Mouse (Mus musculus) splenic B cell, adult 2 months (primary cell): ENCODE measurements around the gene Eid1.

Experiments used
- DNase-seq: peaks from one replicate; pipeline ENCODE4 v3.0.0-alpha.2; 2011; ENCODE audit warnings: low read depth, low spot score
- H3K27me3 ChIP-seq: 2 replicates; pipeline ENCODE4 v1.6.1; 2012; ENCODE audit warnings: mild to moderate bottlenecking, low read length, moderate library complexity, mixed read lengths; ENCODE audit not compliant: control insufficient read depth, poor library complexity, insufficient read depth, severe bottlenecking
- H3K36me3 ChIP-seq: 2 replicates; pipeline ENCODE4 v1.6.1; 2012; ENCODE audit warnings: mild to moderate bottlenecking, low read length, moderate library complexity, mixed read lengths; ENCODE audit not compliant: control insufficient read depth, poor library complexity, insufficient read depth, severe bottlenecking

Gene Eid1

DNA sequence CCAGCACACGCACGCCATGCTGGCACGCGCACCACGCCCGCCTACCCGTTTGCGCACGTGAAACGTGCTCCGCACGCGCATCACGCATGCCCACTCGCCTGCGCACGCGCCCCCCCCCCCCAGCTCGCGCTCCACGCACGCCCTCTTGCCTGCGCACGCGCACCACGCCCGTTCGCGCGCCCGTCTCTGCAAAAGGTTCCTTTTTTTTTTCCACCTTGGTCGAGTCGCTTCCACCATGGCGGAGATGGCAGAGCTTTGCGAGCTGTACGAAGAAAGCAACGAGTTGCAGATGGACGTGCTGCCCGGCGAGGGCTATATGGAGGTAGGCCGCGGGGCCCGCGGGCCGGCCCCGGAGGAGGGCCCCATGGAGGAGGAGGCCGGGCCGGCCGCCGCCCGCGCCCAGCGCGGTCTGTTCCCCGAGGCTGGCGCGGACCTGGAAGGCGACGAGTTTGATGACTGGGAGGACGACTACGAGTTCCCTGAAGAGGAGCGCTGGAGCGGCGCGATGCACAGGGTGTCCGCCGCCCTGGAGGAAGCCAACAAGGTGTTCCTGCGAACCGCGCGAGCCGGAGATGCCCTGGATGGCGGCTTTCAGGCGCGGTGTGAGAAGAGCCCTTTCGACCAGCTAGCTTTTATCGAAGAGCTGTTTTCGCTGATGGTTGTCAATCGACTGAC lies at the start of gene Eid1:
Gene Eid1 (plus strand): TSS at position 139 of the 675 bp plus-strand sequence.
- peak; percentile 91 for DNase-seq
- Histone ChIP-seq H3K27me3 (no peaks in the 10 kb centered on the region), H3K36me3 (no peaks in the 10 kb centered on the region)

- Histone ChIP-seq H3K36me3 (no peaks in the 10 kb centered on the region), H3K27me3 (no peaks in the 10 kb centered on the region)
- no peak for DNase-seq
Observed at GRCm38 (mm10) chr2:125623211-125623610, 49.7 kb upstream of the Eid1 start.

DNA sequence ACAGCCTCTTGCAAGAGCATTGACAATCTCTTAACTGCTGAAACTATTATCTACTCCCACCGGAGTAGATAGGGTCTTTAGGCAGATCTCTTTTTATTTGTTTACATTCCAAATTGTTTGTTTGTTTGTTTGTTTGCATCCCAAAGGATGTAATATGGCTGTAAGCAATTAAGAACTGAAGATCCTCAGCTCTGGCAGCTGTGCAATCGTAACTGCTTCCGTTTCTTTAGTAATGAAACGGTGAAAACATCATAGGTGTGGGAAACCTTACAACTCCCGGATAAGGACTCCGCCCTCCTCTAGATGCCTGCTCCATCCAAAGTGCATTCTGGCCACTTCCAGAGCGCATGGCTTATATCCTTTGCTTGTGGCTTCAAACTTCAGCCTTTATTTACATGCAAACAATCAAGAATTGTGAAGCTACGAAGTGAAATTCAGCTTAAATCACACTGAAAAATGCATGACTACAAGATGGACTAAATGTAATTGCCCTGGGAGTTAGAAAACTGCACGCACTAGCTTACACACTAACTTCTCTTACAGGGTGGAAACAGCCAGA lies 48.7 kb upstream of the Eid1 start:
- Histone ChIP-seq H3K36me3 (no peaks in the 10 kb centered on the region), H3K27me3 (no peaks in the 10 kb centered on the region)
- DNase-seq: no peak

- DNase-seq: peak; percentile 97
- Histone ChIP-seq H3K27me3 (no peaks in the 10 kb centered on the region), H3K36me3 (no peaks in the 10 kb centered on the region)
Observed at GRCm38 (mm10) chr2:125624837-125625351, 48.0 kb upstream of the Eid1 start, which contains the start of gene Cep152. TSS of gene Cep152 (minus strand) at chr2:125625113.

DNA sequence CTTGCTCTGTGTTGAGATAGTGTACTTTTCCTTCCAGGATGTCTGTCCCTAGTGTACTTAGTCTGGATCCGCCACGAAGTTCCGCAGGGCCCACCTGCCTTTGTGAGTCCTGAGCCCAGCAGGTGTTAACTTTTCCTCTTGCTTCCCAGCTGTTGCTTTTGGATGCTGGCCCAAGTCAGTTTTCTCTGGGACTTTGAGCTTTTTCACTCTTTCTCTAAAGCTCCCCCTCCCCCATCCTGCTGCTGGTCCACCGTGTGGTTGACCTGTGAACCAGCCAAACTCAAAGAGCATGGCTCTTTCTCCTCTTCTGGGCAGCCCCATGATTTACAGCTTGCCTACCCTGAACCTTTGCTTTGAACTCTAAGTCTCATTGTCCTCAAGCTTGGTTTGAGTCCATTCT lies 46.4 kb upstream of the Eid1 start:
- no peaks in the 10 kb centered on the region for H3K36me3 ChIP-seq
- no peaks in the 10 kb centered on the region for H3K27me3 ChIP-seq
- DNase-seq: no peak

DNA sequence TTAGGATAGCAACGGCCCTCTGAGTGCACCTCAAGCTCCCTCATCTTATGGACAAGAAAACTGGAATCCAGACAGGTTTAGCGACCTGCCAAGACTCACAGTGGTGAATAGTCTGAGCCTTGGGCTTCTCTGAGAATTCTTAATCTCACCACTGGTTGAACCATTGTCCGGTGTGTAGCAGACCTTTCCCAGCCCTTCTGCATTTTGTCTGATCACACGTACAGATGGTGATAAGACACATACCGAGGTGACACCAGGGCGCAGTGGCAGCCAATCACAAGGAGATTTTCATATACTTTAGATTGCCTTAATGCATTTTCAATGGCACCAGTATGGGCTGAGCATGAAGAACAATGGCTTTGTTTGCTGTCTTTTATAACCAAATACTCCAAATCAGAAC lies 44.4 kb upstream of the Eid1 start:
- Histone ChIP-seq H3K36me3 (no peaks in the 10 kb centered on the region), H3K27me3 (no peaks in the 10 kb centered on the region)
- DNase-seq: no peak

- Histone ChIP-seq H3K27me3 (no peaks in the 10 kb centered on the region), H3K36me3 (no peaks in the 10 kb centered on the region)
- DNase-seq: no peak
Observed at GRCm38 (mm10) chr2:125630010-125630409, 42.9 kb upstream of the Eid1 start.

DNA sequence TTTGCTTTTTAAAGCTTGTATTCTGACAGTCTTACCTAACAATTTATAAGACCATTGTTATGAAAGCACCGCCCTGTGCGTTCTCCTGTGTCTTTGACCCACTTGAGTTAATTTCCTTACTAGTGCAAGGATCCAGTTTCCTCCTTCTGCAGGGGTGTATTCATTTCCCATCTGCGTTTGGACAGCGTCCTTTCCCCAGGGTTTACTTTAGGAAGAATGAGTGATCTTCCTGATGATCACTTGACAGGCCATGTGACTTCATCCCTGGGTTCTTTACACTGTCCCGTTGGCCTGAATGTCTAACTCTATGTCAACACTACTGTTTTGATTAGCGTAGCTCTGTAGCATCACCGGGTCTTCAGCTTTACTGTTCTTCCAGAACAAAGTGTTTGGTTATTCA lies 35.6 kb upstream of the Eid1 start:
- Histone ChIP-seq H3K27me3 (no peaks in the 10 kb centered on the region), H3K36me3 (no peaks in the 10 kb centered on the region)
- DNase-seq: no peak

- no peak for DNase-seq
- no peaks in the 10 kb centered on the region for H3K36me3 ChIP-seq
Observed at GRCm38 (mm10) chr2:125644912-125645311, 28.0 kb upstream of the Eid1 start.

DNA sequence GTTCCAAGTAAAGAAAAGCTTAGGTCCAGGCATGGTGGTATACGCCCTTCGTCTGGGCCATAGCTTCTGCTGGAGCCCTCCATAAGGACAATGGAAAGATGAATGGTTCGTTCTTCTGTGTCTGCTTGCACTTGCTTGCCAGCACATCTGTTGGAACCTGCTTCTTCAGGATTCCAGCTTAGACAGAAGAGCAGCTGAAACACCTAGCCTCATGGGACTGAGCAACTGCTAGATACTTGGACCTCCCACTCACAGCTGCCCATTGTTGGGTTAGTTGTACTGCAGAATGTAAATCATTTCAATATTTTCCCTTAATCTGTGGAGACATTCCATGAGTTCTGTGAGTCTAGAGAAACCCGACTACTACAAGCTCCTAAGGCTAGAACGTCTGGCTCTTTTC lies 22.9 kb upstream of the Eid1 start:
- H3K36me3 ChIP-seq: no peaks in the 10 kb centered on the region
- H3K27me3 ChIP-seq: no peaks in the 10 kb centered on the region; the same call in 1 of the 2 replicates
- no peak for DNase-seq

More at GRCm38 (mm10) chr2:125644912-125645311, 28.0 kb upstream of the Eid1 start:
- H3K27me3 ChIP-seq: no peaks in the 10 kb centered on the region; the same call in 1 of the 2 replicates

DNA sequence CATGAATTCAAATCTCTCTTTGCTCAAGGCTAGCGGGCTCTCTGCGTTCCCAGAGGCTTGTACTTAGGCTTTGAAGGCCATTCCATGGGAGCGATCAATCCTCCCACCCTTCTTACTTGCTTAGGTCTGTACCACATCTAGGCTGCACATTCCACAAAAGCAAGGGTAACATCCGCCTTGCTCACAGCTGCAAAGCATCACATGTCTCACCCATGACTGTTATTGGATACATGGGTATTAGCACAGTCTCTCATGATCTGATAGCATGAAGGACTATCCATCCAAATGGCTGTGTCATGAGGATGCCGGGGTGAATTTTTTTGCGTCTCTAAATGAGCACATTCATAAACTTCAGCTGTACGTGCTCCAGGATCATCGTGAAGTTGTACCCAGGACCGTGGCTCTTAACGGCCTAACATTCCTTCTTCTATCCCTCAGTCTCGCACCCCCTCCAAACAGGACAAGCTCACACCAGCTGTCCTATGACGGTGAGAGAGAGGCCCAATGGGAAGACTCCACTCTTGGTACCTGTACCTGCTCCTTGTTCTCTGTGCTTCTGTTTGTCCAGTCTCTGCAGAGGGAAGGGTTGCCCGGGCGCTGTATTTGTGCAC lies 22.0 kb upstream of the Eid1 start:
- H3K27me3 ChIP-seq: no peaks in the 10 kb centered on the region
- DNase-seq: no peak

DNA sequence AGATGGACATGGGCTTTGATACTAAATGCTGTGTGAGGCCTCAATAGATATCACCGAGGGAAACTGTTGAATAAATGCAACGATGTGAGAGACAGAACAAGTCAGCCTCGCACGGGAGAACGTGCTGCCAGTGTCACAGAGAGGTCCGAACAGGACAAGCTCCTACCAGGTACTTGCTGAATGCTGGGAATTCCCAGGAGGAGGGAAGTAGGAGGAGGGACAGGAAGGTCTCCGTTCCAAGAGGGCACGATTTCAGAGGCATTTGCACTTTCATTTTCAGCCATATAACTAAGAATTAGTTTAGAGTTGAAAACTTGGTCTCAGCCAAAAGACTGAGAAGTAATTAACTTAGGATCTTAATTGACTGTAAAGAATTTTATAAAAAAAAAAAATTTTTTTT lies 21.3 kb upstream of the Eid1 start:
- DNase-seq: no peak
- H3K27me3 ChIP-seq: no peaks in the 10 kb centered on the region
- no peaks in the 10 kb centered on the region for H3K36me3 ChIP-seq

More for the DNA sequence above, 22.0 kb upstream of the Eid1 start:
- H3K36me3 ChIP-seq: no peaks in the 10 kb centered on the region

DNA sequence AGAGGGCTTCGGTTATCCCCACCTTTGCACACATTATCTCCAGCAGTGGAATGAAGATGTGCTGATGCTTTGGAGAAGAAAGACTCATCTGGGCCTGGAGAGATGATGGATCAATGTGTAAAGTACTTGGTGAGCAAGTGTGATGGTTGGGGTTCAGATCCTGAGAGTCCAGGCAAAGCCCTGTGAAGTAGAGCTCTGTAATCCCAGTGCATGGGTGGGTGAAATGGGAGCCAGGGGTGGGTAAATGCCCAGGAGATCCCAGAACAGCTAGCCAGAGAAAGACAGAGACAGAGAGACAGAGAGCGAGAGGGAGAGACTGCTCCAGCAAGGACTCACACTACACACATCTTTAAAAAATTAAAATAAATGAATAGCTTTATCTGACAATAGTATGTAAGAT lies 19.6 kb upstream of the Eid1 start:
- no peak for DNase-seq
- Histone ChIP-seq H3K27me3 (no peaks in the 10 kb centered on the region), H3K36me3 (no peaks in the 10 kb centered on the region)

DNA sequence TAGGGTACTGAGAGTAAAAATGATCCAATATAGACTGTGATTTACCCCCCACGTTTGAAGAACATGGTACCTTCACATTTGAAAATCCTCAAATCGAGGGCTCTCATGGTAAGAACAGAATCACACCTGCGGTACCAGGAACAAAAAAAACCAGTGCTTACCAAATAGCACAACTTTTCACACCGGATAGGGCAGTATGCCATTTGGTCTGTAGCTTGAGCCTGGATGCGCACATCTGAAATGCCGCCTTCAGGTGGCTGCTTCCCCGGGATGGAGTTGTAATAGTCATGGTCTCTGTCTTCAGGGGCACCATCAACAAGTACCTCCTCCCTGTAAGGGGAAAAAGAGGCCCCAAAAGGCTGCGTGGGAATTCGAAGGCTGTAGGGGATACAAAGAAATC lies 17.5 kb upstream of the Eid1 start:
- DNase-seq: no peak
- Histone ChIP-seq H3K36me3 (no peaks in the 10 kb centered on the region), H3K27me3 (no peaks in the 10 kb centered on the region)

DNA sequence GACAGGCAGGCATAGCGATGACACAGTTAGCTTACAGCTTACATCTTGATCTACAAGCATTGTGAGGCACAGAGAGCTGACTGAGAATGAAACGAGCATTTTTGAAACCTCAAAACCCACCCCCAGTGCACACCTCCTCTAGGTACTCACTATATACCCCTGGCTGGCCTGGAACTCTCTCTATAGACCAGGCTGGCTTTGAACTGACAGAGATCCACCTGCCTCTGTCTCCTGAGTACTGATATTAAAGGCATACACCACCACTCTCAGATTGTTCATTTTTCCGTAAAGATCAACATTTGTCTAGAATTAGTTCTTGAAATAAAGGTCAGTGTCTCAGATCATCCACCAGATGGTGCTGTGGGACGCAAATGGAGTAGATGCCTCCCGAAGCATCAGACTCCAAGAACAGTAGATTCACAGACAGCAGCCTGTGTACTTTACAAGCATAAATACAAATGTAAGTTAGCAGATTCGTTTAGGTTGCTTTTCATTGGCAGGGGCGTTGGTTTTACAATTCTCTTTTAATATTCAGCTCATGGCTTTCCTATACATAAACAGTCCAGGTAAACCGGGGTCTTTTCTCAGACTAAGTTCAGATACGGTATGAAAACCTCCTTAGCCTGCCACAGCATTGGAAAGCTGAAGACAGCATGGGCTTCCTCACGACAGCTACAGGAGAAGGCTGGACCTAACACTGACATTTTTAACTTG lies 12.9 kb upstream of the Eid1 start:
- DNase-seq: peak; percentile 80
- Histone ChIP-seq H3K27me3 (no peaks in the 10 kb centered on the region), H3K36me3 (no peaks in the 10 kb centered on the region)
